Mouse (Mus musculus) hindbrain, embryonic 15.5 days (tissue): ENCODE results near the gene Vamp4. TPM values are rescaled to one million over a fixed set of nuclear protein-coding genes. Genes with fewer than 3 reads are reported as not detected.
"Not testable (repeated sequence)": the region's sequence is repeated elsewhere in the genome, so short reads cannot be mapped to it uniquely, and the experiment has no call there.

Source experiments
- ATAC-seq: fragments of 200-750 bp; cut with Nextera tagmentation; 2 replicates; pipeline ENCODE4 v1.8.0; 2017; ENCODE audit warnings: low read depth, moderate number of reproducible peaks, moderate TSS enrichment; ENCODE audit not compliant: low FRiP score
- H3K27ac ChIP-seq: fragments of 300-500 bp; sonication (generic); replicated peaks from 2 replicates; pipeline ENCODE4 v1.5.1; 2015; ENCODE audit warnings: mild to moderate bottlenecking, inconsistent platforms
- H3K27me3 ChIP-seq: fragments of 300-500 bp; sonication (generic); 2 replicates; pipeline ENCODE4 v1.6.1; 2015; ENCODE audit warnings: control low read depth, inconsistent platforms
- H3K36me3 ChIP-seq: fragments of 300-500 bp; sonication (generic); 2 replicates; pipeline ENCODE4 v1.6.1; 2015; ENCODE audit warnings: control low read depth, inconsistent platforms
- H3K4me1 ChIP-seq: fragments of 300-500 bp; sonication (generic); replicated peaks from 2 replicates; pipeline ENCODE4 v1.6.1; 2015; ENCODE audit warnings: control low read depth, inconsistent platforms
- H3K4me2 ChIP-seq: fragments of 300-500 bp; sonication (generic); 2 replicates; pipeline ENCODE4 v1.6.1; 2015; ENCODE audit warnings: moderate library complexity, mild to moderate bottlenecking, inconsistent platforms
- H3K4me3 ChIP-seq: fragments of 300-500 bp; sonication (generic); 2 replicates; pipeline ENCODE4 v1.5.1; 2015; ENCODE audit warnings: mild to moderate bottlenecking, inconsistent platforms
- H3K9ac ChIP-seq: fragments of 300-500 bp; sonication (generic); 2 replicates; pipeline ENCODE4 v1.6.1; 2015; ENCODE audit warnings: inconsistent platforms
- H3K9me3 ChIP-seq: fragments of 300-500 bp; sonication (generic); 2 replicates; pipeline ENCODE4 v1.6.1; 2016; ENCODE audit warnings: control low read depth, inconsistent platforms
- WGBS: fragments of 180-500 bp; shearing (Covaris S2); methylation state at CpG from one replicate; pipeline ENCODE4 v1.1.7; 2015; 5-methylcytosine and 5-hydroxymethylcytosine counted together
- polyA plus RNA-seq: library from polyadenylated mRNA; unstranded; fragments of >200 nt; fragmentation: Nextera tagmentation; extraction: Ambion mirVana; gene quantifications from 2 replicates; pipeline ENCODE4 v1.2.1, GENCODE M21; 2015

Gene Vamp4
- polyA plus RNA-seq, 1 experiment from 2014 or later = 78.1 TPM

GRCm38 (mm10) chr1:162635291-162635931 lies 65.1 kb downstream of the Vamp4 start:
- WGBS = 72% methylated on average over 1 of the region's 1 CpGs
- not testable (repeated sequence) for H3K4me2 ChIP-seq, H3K4me3 ChIP-seq, H3K36me3 ChIP-seq, ATAC-seq, H3K27me3 ChIP-seq, H3K9me3 ChIP-seq, H3K9ac ChIP-seq, H3K27ac ChIP-seq, H3K4me1 ChIP-seq

DNA sequence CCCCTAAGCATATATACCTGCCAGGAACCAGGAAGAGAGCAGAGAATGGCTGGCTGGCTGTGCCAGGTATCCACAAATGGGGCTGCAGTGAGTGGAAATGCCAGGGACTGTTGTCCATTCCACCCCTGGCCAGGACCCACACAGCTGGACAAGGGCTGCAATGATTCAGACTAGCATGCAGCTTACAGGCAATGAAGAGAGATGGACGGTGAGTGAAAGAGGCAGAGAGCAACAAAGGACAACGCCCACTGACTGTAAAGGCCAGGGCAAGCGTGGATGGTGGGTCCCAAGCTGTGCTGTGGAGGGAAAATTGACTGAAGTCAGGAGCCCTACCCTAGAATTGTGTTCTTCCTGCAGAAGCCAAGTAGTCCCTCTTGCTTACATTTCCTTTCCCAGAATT lies 66.2 kb downstream of the Vamp4 start:
- Histone ChIP-seq H3K4me2 (no peak overlapping the region), H3K4me3 (no peak overlapping the region), H3K27ac (no peak overlapping the region), H3K9ac (no peak overlapping the region), H3K4me1 (no peaks in the 10 kb centered on the region), H3K27me3 (no peaks in the 10 kb centered on the region), H3K9me3 (no peaks in the 10 kb centered on the region), H3K36me3 (no peaks in the 10 kb centered on the region)
- ATAC-seq = no peak
- WGBS = 66% methylated on average over 3 of the region's 3 CpGs

DNA sequence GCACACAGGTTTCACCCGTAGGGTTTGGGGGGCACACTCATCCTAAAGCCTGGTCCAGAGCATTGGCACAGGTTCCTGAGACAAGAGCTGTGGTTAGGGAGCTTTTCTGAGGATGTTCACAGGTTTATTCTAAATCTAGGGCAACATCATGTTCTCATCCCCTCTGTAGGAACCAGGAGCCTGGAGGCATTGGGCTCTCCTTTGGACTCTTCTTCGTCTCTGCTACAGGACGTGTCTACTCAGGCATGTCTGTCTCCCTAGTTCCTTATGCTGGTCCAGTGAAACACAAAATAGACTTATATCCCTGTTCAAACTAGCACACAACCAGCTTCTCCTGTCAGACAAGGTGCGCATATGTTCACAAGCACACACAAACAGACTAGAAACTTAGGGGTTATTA lies 68.2 kb downstream of the Vamp4 start:
- Histone ChIP-seq H3K36me3 (no peaks in the 10 kb centered on the region), H3K4me3 (no peak overlapping the region), H3K9me3 (no peaks in the 10 kb centered on the region), H3K9ac (no peak overlapping the region), H3K27ac (no peak overlapping the region), H3K4me2 (no peak overlapping the region), H3K4me1 (no peaks in the 10 kb centered on the region), H3K27me3 (no peaks in the 10 kb centered on the region)
- ATAC-seq = no peak
- 90% methylated on average over 4 of the region's 4 CpGs for WGBS

DNA sequence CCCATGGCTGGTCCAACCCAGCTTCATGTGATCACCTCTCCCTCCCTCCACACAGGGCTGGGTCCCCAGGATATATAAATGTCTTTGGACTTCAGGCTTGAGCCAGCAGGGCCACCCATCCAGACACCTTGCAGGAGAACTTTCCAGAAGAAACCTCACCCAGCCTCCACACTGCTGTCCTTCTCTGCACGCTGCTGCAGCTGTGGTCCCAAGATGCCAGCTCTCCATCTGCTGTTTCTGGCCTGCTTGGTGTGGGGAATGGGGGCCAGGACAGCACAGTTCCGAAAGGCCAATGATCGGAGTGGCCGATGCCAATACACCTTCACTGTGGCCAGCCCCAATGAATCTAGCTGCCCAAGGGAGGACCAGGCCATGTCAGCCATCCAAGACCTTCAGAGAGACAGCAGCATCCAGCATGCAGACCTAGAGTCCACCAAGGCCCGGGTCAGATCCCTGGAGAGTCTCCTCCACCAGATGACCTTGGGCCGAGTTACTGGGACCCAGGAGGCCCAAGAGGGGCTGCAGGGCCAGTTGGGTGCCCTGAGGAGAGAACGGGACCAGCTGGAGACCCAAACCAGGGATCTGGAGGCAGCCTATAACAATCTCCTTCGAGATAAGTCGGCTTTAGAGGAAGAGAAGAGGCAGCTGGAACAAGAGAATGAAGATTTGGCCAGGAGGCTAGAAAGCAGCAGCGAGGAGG lies 68.9 kb downstream of the Vamp4 start, which contains the start of gene Myoc:
Myoc (plus strand) TSS at position 105 of the 700 bp plus-strand sequence.
- H3K4me1 ChIP-seq = no peaks in the 10 kb centered on the region
- H3K36me3 ChIP-seq = no peaks in the 10 kb centered on the region
- no peak within 1 kb of the TSS for H3K4me2 ChIP-seq
- H3K27ac ChIP-seq = no peak within 1 kb of the TSS
- no peak for ATAC-seq
- WGBS = 88% methylated on average over 10 of the region's 10 CpGs
- H3K9me3 ChIP-seq = no peaks in the 10 kb centered on the region
- no peak within 1 kb of the TSS for H3K4me3 ChIP-seq
- H3K27me3 ChIP-seq = no peaks in the 10 kb centered on the region
- H3K9ac ChIP-seq = no peak within 1 kb of the TSS

DNA sequence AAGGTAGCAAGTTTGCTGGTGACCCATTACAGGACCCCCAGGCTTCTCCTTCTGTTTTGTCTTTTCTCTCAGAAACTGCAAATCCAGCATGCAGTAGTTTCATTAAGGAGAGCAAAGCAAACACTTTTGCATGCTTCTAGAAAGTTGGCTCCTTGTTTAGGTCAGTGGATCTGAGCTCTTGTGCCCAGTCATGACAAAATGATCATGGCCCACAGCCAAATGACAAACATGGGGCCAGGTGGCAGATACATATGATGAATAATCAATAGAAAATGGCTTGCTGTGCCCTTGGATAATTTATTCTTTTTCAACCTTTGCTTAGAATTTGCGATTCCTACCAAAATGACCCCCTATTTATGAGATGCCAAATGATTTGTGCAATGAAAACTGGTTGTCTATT lies 69.5 kb downstream of the Vamp4 start:
- Histone ChIP-seq H3K27me3 (no peaks in the 10 kb centered on the region), H3K9ac (no peak overlapping the region), H3K9me3 (no peaks in the 10 kb centered on the region), H3K36me3 (no peaks in the 10 kb centered on the region), H3K27ac (no peak overlapping the region), H3K4me3 (no peak overlapping the region), H3K4me2 (no peak overlapping the region), H3K4me1 (no peaks in the 10 kb centered on the region)
- no peak for ATAC-seq
- 73% methylated on average over 1 of the region's 1 CpGs for WGBS

DNA sequence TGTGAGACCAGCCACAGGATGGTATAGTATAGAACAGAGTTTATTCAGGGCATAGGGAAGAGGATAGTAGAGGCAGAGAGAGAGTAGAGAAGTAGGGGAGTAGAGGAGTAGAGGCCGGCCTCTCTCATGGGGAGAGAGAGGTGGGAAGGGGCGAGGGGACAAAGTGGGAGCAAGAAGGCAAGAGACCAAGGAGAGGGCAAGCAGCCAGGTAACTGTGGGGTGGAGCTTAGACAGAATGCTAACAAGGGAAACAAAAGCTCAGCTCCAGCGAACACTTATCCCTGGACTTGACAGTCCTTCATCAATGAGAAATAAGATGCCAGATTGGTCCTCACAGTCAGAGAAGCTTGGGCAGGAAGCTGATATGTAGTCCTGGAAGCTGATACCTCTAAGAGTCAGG lies 72.3 kb downstream of the Vamp4 start:
- Histone ChIP-seq H3K9me3 (no peaks in the 10 kb centered on the region), H3K27me3 (no peaks in the 10 kb centered on the region), H3K4me3 (no peak overlapping the region), H3K4me1 (no peaks in the 10 kb centered on the region), H3K27ac (no peak overlapping the region), H3K9ac (no peak overlapping the region), H3K4me2 (no peak overlapping the region), H3K36me3 (no peaks in the 10 kb centered on the region)
- WGBS = 74% methylated on average over 3 of the region's 3 CpGs
- no peak for ATAC-seq

DNA sequence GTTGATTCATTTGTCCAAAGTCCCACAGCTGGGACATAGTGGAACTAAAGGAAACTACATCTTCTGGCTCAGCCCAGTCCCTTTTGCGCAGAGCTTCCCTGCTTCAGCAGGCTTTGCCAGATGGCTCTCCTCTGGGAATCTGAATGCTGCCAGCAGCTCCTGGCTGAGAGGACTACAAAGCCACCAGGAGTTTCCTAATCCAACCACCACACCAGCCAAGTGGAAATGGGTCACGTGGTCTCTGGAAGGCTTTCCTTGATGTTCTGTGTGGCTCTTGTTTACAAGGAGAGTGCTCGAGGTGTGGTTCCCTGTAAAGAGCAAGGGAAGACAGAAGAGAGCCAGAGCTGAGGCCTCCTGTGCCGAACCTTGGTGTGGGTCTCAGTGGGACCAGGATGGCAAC lies 73.4 kb downstream of the Vamp4 start:
- no peaks in the 10 kb centered on the region for H3K36me3 ChIP-seq
- 43% methylated on average over 4 of the region's 4 CpGs for WGBS
- H3K27ac ChIP-seq = no peak overlapping the region
- no peaks in the 10 kb centered on the region for H3K4me1 ChIP-seq
- peak; percentile 35; the same call in 1 of the 2 replicates for ATAC-seq
- no peaks in the 10 kb centered on the region for H3K9me3 ChIP-seq
- no peak overlapping the region for H3K9ac ChIP-seq
- no peak overlapping the region for H3K4me3 ChIP-seq
- H3K27me3 ChIP-seq = no peaks in the 10 kb centered on the region
- no peak overlapping the region for H3K4me2 ChIP-seq

- H3K4me2 ChIP-seq = no peak overlapping the region
- no peak overlapping the region for H3K4me3 ChIP-seq
- no peaks in the 10 kb centered on the region for H3K36me3 ChIP-seq
- H3K9me3 ChIP-seq = no peaks in the 10 kb centered on the region
- 79% methylated on average over 10 of the region's 10 CpGs for WGBS
- no peaks in the 10 kb centered on the region for H3K4me1 ChIP-seq
- no peak overlapping the region for H3K27ac ChIP-seq
- 0 out of 2 replicates have a peak, but pooled peaks have one; percentile 39 for ATAC-seq
- no peak overlapping the region for H3K9ac ChIP-seq
- no peaks in the 10 kb centered on the region for H3K27me3 ChIP-seq
Measured at GRCm38 (mm10) chr1:162646083-162646686, 75.9 kb downstream of the Vamp4 start.

GRCm38 (mm10) chr1:162648416-162648815 lies 78.1 kb downstream of the Vamp4 start:
- H3K36me3 ChIP-seq = no peaks in the 10 kb centered on the region
- no peak overlapping the region for H3K9ac ChIP-seq
- no peaks in the 10 kb centered on the region for H3K27me3 ChIP-seq
- H3K9me3 ChIP-seq = no peaks in the 10 kb centered on the region
- no peak overlapping the region for H3K4me2 ChIP-seq
- no peak overlapping the region for H3K4me3 ChIP-seq
- WGBS = 93% methylated on average over 14 of the region's 14 CpGs
- H3K4me1 ChIP-seq = no peaks in the 10 kb centered on the region
- no peak overlapping the region for H3K27ac ChIP-seq
- ATAC-seq = no peak

Other genes starting within 250 kb of the Vamp4 start
- 52.4 and 59.4 TPM in 2 replicates for gene Dnm3, start 92.5 kb upstream of the Vamp4 start, polyA plus RNA-seq
- 15.7 and 16.7 TPM in 2 replicates for gene Mettl13, start 22.0 kb upstream of the Vamp4 start, polyA plus RNA-seq
- 0.09 TPM in 1 of 2 replicates, not detected in the other for gene Myoc, start 68.6 kb downstream of the Vamp4 start, polyA plus RNA-seq
- not detected in 2 replicates for gene Myocos, start 87.7 kb downstream of the Vamp4 start, polyA plus RNA-seq
- 130 and 138 TPM in 2 replicates for gene Prrc2c, start 170.0 kb downstream of the Vamp4 start, polyA plus RNA-seq
- 0.30 and 0.60 TPM in 2 replicates for gene Fmo4, start 243.5 kb downstream of the Vamp4 start, polyA plus RNA-seq